Mouse (Mus musculus) induced T-regulatory cell, adult 2 months (primary cell): ENCODE measurements around the gene Slc39a9.
A peak's percentile ranks its signal among the peaks of the same experiment; 100 is the strongest.

Source experiments
- DNase-seq: peaks from one replicate; pipeline ENCODE4 v3.0.0-alpha.2; 2012; ENCODE audit warnings: low read depth

The Slc39a9 gene

GRCm38 (mm10) chr12:80643693-80644505 lies at the start of gene Slc39a9, which contains the start of gene Erh:
Gene Slc39a9, plus strand, starts transcription at chr12:80643883.
Gene Erh, minus strand, starts transcription at chr12:80644341.
- peak; percentile 97 for DNase-seq

GRCm38 (mm10) chr12:80594141-80594540 lies 49.5 kb upstream of the Slc39a9 start:
- no peak for DNase-seq

- DNase-seq, result no peak
Measured at GRCm38 (mm10) chr12:80594781-80595180, 48.9 kb upstream of the Slc39a9 start.

- no peak for DNase-seq
Measured at GRCm38 (mm10) chr12:80595566-80595965, 48.1 kb upstream of the Slc39a9 start.

GRCm38 (mm10) chr12:80595968-80596367 lies 47.7 kb upstream of the Slc39a9 start:
- DNase-seq, result no peak

- no peak for DNase-seq
Measured at GRCm38 (mm10) chr12:80598236-80598635, 45.4 kb upstream of the Slc39a9 start.

GRCm38 (mm10) chr12:80598756-80599155 lies 44.9 kb upstream of the Slc39a9 start:
- no peak for DNase-seq

- no peak for DNase-seq
Measured at GRCm38 (mm10) chr12:80601597-80602269, 42.0 kb upstream of the Slc39a9 start.

GRCm38 (mm10) chr12:80602432-80602831 lies 41.3 kb upstream of the Slc39a9 start:
- DNase-seq, result no peak

GRCm38 (mm10) chr12:80603566-80603965 lies 40.1 kb upstream of the Slc39a9 start:
- no peak for DNase-seq

GRCm38 (mm10) chr12:80604218-80604617 lies 39.5 kb upstream of the Slc39a9 start:
- DNase-seq, result no peak

GRCm38 (mm10) chr12:80608576-80608975 lies 35.1 kb upstream of the Slc39a9 start:
- no peak for DNase-seq

- no peak for DNase-seq
Measured at GRCm38 (mm10) chr12:80609928-80610327, 33.8 kb upstream of the Slc39a9 start.

- DNase-seq, result no peak
Measured at GRCm38 (mm10) chr12:80612113-80612791, 31.4 kb upstream of the Slc39a9 start.

GRCm38 (mm10) chr12:80615371-80616257 lies 28.1 kb upstream of the Slc39a9 start:
- DNase-seq, result no peak

- DNase-seq, result no peak
Measured at GRCm38 (mm10) chr12:80620501-80620900, 23.2 kb upstream of the Slc39a9 start.

GRCm38 (mm10) chr12:80631790-80632189 lies 11.9 kb upstream of the Slc39a9 start:
- no peak for DNase-seq

GRCm38 (mm10) chr12:80642725-80643692 lies 674 bp upstream of the Slc39a9 start:
- peak; percentile 87 for DNase-seq

- DNase-seq, result no peak
Measured at GRCm38 (mm10) chr12:80644506-80644868, 804 bp downstream of the Slc39a9 start.

GRCm38 (mm10) chr12:80646377-80646776 lies 2.7 kb downstream of the Slc39a9 start:
- DNase-seq, result no peak
